Mouse (Mus musculus): Measurements from ENCODE around the gene Lrrc8d.

- TF ChIP-seq E2F4 (IDR thresholded peaks at IDR 0.05; ENCODE audit: insufficient read depth): no peak
- no peak for TF ChIP-seq POLR2A (IDR thresholded peaks at IDR 0.05; ENCODE audit: insufficient read length, low read depth)
- no peak for TF ChIP-seq SRF (IDR thresholded peaks at IDR 0.05; ENCODE audit: control insufficient read depth, insufficient read length, low read depth)
- no peak for TF ChIP-seq CEBPB (IDR thresholded peaks at IDR 0.05; ENCODE audit: insufficient read depth, poor library complexity, severe bottlenecking)
- no peak for TF ChIP-seq USF1 (IDR thresholded peaks at IDR 0.05; ENCODE audit: low read depth)
- no peak for TF ChIP-seq MYOG (IDR thresholded peaks at IDR 0.05; ENCODE audit: control insufficient read depth in 1 of 3, insufficient read depth in 1 of 3, insufficient read length in 2 of 3, low read depth in 2 of 3)
These were observed 78.4 kb downstream of the Lrrc8d start for GRCm38 (mm10) chr5:105778189-105778588.

All from myocyte (in vitro differentiated cells).